Mouse (Mus musculus) monocyte, adult 5-6 weeks (primary cell): ENCODE results near the gene Tns3. TPM values are rescaled to one million over a fixed set of nuclear protein-coding genes. Genes with fewer than 3 reads are reported as not detected.

Source experiments
- ATAC-seq: fragments of 153-309, 156-312 bp; replicated peaks from 2 replicates; pipeline ENCODE4 v1.8.0; 2017; ENCODE audit warnings: mild to moderate bottlenecking; ENCODE audit not compliant: low TSS enrichment, insufficient number of reproducible peaks, severe bottlenecking, poor library complexity, low FRiP score
- total RNA-seq: library from RNA; stranded (forward); fragments of 200-1000, 200-491, 200-594 nt; gene quantifications from 3 replicates; pipeline ENCODE4 v1.2.3, GENCODE M21; 2017

Tns3 gene
- total RNA-seq, 1 experiment from 2014 or later = 6.5 TPM

DNA sequence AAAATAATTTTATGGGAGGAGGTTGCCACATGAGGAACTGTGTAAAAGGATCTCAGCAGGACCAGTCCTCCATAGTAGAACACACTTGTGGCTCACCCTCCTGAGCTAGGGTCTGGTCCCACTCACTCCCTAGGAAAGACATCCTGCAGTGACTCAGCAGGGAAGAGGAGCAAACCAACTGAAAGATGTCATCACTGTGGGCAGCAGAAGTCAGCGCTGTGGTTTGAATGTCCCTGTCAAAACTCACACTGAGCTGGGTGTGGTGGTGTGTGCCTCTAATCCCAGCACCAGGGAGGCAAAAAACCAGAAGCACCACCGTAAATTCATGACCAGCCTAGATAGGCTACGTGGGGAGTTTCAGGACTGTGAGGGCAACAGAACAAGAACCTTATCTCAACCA, 20.9 kb upstream of the Tns3 start:
- ATAC-seq = no peak

DNA sequence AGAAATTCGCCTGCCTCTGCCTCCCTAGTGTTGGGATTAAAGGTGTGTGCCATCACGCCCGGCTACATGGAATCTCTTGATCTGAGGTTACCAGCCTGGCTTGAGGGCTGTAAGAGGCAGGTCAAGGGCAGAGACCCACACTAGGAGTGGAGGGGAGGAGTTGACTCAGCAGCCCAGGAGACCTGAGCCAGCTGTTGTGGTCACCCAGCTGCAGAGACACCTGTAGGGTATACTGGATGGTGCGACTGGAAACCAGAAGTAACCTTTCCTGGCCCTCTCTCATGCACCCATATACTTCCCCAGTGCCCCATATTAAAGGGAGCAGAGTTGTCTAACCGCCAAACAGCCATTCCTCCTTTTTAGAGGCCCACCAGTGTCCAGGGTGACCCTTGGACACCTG, 19.9 kb upstream of the Tns3 start:
- no peak for ATAC-seq

DNA sequence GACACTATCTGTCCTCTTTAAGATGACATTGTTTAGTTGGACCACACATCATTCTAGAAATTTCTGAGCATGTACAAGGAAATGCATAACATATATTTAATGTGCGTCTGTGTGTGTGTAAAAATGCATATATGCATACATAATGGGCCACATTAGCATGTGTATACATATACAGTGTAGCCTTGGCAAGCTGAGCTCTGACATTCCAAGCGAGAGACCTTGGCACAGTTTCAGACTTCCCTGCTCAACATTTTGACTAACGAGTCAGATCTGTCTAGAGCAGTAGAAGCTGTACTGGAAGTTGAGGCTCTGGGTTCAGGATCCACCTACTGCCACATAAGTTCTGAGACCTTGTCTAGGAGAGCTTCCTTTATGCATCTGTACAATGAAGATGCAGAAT, 17.0 kb upstream of the Tns3 start:
- no peak for ATAC-seq

DNA sequence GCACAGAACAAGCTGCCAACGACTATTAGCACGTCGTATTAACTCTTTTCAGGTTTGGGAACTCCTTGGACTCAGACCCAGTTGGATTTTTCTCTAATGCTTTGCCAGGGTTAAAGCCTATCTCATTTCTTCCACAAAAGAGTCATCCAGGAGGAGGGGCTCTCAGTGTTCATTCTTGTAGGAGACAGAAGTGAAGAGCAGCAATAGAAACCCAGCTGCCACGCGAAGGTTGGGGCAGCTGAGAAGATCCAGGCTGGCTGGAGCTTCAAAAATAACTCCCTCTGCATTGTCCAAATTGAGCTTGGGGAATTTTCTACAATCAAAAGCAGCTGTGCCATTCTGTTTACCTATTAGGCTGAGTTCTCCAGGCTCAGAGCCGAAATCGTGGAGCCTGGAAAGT, 16.3 kb upstream of the Tns3 start:
- no peak for ATAC-seq

DNA sequence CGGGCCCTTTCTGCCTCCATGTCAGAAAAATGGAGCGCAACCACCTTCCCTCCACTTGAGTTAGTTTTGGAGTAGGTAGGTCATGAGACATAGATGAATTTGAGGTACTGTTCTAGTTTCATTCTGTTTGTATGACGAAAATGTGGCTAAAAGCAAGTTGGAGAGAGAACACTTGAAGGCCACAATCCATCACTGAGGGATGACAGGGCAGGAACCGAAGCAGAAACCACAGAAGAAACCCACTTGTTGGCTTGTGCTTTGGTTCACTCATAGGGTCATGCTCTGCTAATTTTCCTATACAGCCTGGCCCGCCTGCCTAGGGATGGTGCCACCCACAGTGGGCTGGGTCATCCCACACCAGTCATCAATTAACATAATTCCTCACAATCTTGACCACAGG, 14.9 kb upstream of the Tns3 start:
- ATAC-seq = no peak

DNA sequence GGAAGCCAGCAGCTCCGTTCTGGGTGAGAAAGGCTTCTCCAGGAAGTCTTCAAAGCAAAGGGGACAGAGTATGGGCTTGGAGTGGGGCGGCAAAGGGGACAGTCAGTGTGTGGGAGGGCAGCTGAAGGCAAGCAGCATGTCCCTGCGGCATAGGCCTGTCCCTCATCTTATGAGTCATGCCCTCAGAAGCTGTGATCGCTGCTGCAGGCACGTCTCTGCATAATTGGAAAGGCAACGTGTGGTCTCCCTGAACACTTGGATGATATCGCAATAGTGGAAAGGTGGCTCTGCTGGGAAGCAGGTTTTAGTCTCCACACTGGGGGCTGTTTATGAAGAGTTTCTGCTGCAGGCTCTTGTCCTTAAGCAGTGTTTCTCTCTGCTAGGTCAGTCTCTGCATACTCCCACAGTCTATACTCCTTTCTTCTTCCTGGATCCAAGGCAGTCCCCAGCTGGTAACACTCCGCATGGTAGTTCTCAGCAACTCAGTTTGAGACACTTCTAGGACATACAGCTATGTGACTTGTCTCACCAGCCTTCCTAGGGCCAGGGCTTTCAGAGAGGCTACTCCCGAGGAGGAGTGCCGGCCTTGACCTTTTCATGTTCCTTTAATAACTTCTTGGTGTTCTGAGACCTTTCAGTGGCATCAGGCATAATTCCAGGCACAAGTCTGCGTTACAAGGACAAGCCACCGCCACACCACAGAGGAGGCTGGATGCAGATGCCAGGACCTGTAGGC, 14.1 kb upstream of the Tns3 start:
- ATAC-seq = no peak

DNA sequence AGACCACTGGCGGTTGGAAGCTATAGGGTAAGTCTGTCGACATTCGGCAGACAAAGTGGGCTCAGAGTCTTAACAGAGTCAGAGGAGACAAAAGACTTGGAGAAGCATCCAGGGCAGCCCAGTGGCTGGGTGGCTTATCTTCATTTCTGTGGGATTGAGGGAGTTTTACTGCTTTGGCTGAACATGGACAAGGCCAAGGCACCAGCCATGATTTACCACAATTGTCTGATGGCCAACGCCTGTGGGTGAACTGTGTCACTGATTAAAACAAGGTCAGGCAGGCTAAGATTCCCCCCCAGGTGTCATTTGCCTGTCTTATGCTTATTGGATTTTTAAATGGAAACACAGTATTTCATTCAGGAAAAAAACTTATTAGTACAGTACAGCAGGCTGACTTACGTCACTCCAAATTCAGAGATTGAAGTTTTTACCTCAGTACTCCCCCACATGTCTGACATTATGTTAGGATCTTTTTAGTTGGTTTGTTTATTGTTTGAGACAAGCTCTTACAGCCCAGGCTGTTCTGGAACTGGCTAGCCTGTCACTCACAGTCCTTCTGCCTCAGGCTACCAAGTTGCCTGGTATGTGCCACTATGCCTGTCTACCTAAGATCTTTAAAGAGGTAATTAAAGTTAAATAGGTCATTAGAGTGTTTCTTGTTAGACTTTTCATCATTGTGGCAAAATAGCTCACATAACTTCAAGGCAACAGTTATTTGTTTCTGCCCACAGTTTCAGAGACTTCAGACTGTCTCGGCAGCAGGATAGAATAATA, 11.6 kb upstream of the Tns3 start:
- no peak for ATAC-seq

DNA sequence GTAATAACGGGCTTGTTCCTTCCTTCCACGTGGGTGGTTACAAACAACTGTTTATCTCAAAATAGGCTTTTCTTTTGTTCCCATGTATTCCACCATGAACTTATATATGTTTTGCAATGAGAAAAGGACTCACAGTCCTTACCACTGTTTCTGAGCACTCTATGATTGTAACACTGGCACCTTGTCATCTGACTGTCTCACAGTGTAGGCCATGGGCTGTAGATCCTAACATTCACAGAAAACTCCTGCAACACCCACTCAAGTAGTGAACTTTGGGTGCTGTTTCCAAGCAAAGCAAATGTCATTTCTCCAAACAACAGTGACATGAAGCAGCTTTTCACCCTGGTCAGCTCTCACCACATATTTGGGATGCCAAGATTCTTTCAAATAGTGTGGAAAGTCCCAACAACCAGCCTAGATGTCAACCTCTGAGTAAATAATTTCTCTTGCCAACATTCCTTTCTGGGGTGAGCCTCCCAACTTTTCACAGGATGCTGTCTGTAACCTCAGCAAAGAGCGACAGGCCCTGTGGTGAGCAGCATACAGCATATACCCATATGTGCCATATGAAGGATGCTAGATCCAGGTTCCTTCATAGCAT, 10.3 kb upstream of the Tns3 start:
- ATAC-seq = no peak

DNA sequence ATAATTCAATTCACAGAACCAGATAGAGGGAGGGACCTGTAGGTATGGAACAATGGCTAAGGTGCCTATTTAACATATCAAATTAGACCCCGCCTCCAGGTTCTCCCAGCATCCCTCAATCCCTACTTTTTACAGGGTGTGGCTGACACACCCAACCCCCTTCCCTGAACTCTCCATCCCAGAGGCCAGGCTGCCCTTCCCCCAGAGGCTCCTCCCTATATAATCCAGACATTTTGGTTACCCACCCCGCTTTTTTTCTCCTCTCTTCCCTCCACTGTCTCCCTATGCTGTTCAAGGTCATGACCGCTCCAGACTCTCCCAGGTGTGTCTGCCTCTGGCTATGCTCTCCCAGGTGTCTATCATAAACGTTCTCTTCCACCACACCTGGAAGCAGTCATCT, 7.4 kb upstream of the Tns3 start:
- ATAC-seq = no peak

DNA sequence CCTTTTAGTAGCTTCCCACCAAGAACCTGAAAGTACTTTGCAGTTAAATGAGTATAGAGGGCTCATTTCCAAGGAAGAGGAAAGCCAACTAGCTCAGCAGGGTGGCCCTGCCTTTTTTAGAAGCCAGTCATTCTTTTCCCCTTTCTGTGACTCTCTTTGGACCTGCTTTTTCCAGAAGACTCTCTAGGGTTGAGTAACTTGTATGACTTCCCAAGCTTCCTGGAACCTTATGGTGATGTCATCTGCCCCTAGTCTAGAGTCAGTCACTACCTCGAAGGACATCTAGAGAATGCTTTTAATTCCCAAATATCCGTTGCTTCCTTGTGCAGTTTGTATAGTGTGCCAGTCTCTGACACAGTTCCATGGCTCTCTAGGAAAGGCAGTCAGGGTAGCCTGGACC, 4.8 kb upstream of the Tns3 start:
- ATAC-seq = no peak

DNA sequence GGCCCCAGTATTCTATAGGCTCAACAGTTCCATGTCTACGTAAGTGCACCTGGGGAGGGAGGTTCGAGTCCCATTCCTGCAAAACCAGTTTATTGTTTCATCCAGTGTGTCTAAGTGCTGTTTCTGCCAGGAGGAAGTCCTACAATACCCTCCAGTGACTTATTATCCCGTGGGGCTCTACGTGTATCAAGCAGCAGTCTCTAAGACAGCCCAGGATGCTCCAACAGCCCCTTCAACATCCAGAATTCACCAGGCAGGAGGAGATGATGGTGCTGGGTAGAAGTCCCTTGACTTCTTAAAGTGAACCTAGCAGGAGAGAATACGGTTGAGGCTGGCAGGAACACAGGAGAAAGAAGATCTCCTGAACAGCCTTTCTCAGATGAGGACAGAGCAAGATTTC, 462 bp upstream of the Tns3 start:
- ATAC-seq = no peak

DNA sequence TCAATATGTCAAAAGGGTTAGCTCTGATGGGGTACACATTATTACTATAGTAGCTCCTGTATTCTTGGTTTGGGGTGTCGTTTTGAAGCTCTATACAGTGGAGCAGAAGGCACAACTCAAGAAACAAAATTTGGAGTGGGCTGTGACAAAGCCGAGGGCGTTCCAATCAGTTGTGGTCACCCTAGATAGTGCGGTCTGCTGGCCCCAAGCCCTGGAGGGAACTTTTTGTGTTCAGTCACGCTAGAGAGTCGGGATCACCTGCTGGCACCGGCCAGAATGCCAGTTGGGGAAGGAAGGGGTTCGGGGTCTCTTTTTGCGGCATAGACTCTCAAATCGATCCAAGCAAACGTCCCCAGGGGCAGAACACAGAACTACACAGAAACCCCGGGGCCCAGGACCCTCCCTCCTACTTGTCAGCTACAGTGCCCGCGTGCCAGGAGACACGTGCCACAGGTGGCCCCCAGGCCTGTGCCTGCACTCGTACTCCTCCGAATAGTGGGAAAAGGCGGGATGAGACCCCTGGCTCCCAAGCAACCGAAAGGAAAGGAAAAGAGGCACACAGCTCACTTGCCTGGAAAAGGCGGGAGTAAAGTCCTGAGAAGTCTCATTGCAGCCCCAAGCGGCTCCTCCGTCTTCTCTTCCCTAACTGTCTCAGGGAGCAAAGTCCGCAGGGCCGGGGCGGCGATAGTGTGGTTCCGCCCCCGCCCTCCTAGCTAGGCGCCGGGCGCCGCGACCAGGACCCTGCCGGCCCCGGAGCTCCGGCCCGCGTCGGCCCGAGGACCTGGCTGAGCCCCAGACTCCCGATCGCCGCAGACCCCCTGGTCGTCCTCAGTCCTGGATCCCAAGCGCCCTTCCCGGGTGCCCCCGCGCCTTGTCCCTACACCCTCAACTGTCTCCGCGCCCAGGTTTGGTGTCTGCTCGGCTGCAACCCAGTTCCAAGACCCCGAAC, 617 bp downstream of the Tns3 start:
- ATAC-seq = peak; percentile 20; the same call in 1 of the 2 replicates

DNA sequence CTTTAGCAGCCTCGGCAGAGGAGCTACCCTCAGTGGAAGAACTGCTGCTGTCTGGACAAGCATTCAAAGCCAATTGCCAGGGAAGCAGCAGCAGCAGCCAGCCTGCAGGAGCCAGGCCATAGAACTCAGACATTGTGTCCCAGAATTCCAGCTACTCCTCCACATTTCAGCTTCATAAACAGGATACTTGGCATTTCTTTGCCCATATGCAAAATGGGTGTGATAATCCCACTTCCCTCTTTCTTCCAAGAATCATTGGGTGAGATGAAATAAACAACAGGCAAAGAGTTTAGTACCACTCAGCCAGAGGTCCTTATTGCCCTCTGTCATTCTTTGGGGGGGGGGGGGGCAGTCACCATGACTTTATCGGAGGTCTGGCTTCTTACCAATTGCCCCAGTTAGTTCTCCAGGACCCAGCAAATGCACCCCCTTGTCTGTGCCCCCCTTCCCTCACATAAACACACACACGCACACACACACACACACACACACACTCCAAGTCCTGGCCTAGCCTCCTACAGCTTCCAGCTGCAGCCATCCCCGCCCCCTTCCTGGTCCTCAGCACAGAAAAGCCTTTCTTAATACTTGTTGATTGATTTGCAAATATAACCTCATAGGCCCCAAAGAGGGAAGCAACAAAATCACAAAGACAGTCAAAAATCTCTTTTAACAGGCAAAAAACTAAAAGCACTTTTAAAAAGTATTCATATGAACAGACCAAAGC, 1.5 kb downstream of the Tns3 start:
- ATAC-seq = no peak

DNA sequence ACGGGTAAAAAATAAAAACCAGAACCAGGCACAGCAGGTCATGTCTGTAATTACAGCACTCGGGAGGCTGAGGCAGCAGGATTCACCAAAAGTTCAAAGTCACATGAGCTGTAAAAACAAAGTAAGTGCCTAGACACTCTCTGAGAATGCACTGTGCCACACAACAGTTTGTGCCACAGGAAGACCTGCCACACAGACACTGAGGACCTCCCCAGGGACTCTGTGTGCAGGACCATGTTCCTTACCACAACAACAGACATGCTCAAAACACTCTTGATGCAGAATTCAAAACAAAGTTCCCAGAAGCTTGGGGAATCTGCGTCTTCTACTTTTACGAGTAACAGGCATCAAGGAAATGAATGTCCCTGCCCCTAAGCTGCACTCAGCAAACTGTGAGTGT, 3.4 kb downstream of the Tns3 start:
- no peak for ATAC-seq

DNA sequence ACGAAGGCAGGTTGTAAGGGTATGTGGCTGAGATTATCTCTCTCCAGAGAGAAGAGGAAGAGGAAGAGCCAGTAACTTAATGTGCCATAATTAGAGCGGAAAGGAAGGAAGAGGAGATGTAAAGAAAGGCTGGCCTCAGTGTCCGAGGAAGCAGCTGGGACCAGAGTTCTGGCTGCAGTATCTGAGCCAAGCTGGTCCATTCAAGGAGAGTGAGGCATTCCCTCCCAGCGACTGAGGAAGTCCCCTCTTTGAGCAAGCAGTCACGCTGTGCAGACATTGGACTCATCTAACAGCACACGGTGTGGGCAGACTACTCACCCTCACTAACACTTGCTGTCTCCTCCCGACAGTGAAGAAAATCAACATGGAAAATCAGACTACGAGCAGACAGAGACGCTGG, 4.5 kb downstream of the Tns3 start:
- no peak for ATAC-seq

DNA sequence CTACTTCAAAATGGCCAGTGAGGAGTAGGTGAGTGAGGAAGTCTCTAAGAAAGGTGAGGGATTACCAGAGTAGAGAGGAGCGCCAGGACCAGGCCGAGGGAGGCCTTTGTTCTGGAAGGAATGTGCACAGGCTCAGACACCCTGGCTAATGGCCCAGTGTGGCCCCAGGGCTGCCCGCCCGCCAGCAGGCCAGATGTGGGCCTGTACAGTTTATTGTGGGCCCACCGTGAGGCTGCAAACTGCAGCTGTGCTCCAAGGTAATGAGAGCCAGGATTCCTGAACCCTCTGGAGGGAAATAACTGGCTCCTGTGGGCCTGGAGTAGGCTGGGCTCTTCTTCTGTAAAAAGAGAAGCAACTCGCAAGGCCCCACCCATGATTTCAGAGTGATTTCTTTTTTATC, 5.3 kb downstream of the Tns3 start:
- ATAC-seq = no peak

DNA sequence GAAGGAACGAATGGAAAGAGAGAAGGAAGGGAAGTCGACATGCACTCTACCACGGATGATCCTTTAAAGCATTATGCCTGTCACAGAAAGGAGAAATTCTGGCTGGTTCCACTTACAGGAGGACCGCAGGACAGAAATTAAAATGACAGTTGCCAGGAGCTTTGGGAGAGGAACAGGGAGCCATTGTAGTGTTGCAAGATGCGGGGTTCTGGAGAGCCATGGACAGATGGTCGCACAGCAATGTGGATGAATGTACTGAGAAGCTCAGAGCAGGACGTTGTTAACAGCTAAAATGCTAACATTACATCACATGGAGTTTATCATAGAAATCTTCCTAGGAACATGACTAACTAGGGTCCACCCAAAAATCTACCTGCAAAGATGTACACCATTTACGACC, 6.8 kb downstream of the Tns3 start:
- no peak for ATAC-seq
